Mouse (Mus musculus) Patski (cell line): ENCODE data around the gene Gm12248. TPM values are rescaled to one million over a fixed set of nuclear protein-coding genes. Genes with fewer than 3 reads are reported as not detected.

Experiments
- ATAC-seq: fragments of 100-300 bp; one replicate; pipeline ENCODE4 v1.8.0; 2021
- CTCF ChIA-PET: fragments of 350-600 bp; sonication (Branson Sonifier 250); formaldehyde crosslinking; loops from one replicate; lab custom pipeline; 2022; ENCODE audit warnings: inconsistent platforms; lab: Charles Lee
- POLR2A ChIA-PET: fragments of 350-600 bp; sonication (Branson Sonifier 250); formaldehyde crosslinking; loops from one replicate; lab custom pipeline; 2022; ENCODE audit warnings: antibody characterized with exemption, inconsistent platforms; lab: Charles Lee
- DNase-seq: peaks from one replicate; pipeline ENCODE4 v3.0.0-alpha.2; 2011; ENCODE audit warnings: low read depth, low spot score
- H3K27me3 ChIP-seq: fragments of 371-371 bp; one replicate; pipeline ENCODE4 v1.5.1; 2021
- CTCF ChIP-seq: fragments of 100-300 bp; IDR thresholded peaks from one replicate; pipeline ENCODE4 v1.5.1; 2021
- in situ Hi-C: fragments of 300-500 bp; cut with MboI; formaldehyde crosslinking; loops from 3 replicates; pipeline ENCODE4 v1.11.1; 2018; ENCODE audit warnings: low pct_unique_long_range_greater_than_20kb, mixed read lengths
- polyA plus RNA-seq: library from polyadenylated mRNA; unstranded; gene quantifications from one replicate; pipeline ENCODE4 v1.2.3, GENCODE M21; 2021

Gene Gm12248
- polyA plus RNA-seq, 1 experiment from 2014 or later = not detected

DNA sequence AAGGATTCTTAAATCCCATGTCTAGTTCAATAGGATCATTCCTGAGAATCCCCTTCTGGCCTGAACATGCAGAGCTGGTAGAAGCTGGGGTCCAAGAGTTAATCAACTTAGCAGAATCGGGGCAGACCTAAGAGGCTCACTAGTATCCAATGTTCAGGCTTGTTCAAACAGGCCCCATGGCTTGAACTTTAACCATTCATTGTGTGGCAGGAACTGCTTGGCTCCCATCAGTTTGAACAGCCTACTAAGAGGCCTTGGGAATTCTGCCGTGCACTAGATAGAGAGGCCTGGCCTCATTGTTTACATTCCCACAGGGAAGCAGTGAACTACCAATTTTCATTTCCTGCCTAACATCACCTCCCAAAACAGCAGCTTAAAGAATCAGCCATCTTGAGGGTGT lies 71.3 kb downstream of the Gm12248 start:
- ChIA-PET CTCF (no interaction called here), POLR2A (no interaction called here)
- no peak for ATAC-seq
- in situ Hi-C loops = no loop called here
- no peaks in the 10 kb centered on the region for H3K27me3 ChIP-seq
- TF ChIP-seq CTCF = no peak
- DNase-seq = no peak

DNA sequence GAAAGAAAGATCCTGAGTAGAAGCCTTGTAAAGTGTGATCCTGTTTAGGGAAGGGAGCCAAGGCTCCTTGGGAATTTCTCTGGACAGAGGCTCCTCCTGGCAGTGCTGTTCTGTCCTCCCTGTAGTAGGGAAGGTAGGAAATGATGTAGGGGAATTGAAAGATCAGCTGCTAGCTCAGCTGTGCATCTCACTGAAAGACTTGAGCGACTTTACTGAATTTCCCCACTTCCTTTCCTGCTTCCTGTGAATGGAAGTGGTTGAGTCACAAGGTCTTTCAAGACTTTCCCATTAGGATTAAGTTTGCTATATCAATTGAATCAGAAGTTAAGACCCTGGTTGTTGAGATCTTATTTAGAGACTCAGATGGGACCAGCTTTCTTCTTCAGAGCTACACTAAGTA lies 71.8 kb downstream of the Gm12248 start:
- in situ Hi-C loops = no loop called here
- DNase-seq (no peak), ATAC-seq (no peak)
- ChIA-PET CTCF (no interaction called here), POLR2A (interaction anchor here (1.0 kb wide), 1 partner anchor 12 kb away, joined by 3 read pairs; the partner anchor contains the start of gene Larp1)
- no peaks in the 10 kb centered on the region for H3K27me3 ChIP-seq
- no peak for TF ChIP-seq CTCF

DNA sequence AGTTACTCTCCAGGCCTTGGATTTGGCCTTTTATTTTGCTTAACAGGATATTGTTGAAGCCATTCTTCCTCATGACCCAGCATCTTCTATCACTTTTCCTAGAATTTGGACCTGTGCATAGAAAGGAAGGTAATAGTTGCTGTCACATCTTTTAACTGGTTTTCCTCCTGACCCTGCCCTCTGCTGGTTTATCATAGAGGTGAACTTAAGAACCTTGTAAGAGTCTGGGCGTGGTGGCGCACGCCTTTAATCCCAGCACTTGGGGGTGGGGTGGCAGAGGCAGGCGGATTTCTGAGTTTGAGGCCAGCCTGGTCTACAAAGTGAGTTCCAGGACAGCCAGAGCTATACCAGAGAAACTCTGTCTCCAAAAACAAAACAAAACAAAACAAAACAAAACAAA lies 74.2 kb downstream of the Gm12248 start:
- no peak for DNase-seq
- TF ChIP-seq CTCF = no peak
- POLR2A ChIA-PET = no interaction called here
- in situ Hi-C loops = no loop called here
- no peak for ATAC-seq
- CTCF ChIA-PET = interaction anchor here (1.8 to 2.0 kb wide), 2 partner anchors 9 to 31 kb away, joined by 4 to 6 read pairs; no protein-coding TSS in a partner anchor
- no peaks in the 10 kb centered on the region for H3K27me3 ChIP-seq

DNA sequence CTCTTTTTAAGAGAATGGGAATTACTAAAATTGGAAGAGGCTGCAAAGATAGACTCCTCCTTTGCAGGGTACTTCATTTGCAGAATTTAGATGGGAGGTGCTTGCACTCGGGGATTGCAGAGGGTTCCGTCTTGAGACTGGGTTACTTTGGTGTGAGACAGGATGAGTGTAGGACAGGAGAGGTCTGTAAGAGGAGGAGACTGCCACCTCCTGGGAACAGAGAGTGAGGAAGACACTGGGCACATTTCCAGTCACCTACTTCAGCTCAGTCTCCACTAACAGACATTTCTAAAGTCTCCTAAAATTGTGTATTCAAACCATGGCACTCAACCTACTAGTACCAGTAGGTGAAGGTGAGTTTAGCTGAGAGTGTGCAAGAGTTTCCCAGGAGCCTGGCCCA lies 74.6 kb downstream of the Gm12248 start:
- TF ChIP-seq CTCF = peak; percentile 38
- ATAC-seq = no peak
- DNase-seq = no peak
- ChIA-PET POLR2A (no interaction called here), CTCF (interaction anchor here (1.8 to 2.0 kb wide), 2 partner anchors 10 to 31 kb away, joined by 4 to 6 read pairs; no protein-coding TSS in a partner anchor)
- H3K27me3 ChIP-seq = no peaks in the 10 kb centered on the region
- in situ Hi-C loops = no loop called here

- no peak for TF ChIP-seq CTCF
- in situ Hi-C loops = no loop called here
- DNase-seq (no peak), ATAC-seq (no peak)
- no peaks in the 10 kb centered on the region for H3K27me3 ChIP-seq
- ChIA-PET CTCF (interaction anchor here (1.8 to 2.0 kb wide), 2 partner anchors 10 to 32 kb away, joined by 4 to 6 read pairs; no protein-coding TSS in a partner anchor), POLR2A (no interaction called here)
Measured at GRCm38 (mm10) chr11:58017422-58017821, 75.5 kb downstream of the Gm12248 start.

GRCm38 (mm10) chr11:58016371-58016770 lies 76.6 kb downstream of the Gm12248 start:
- DNase-seq (no peak), ATAC-seq (peak; percentile 10)
- no peaks in the 10 kb centered on the region for H3K27me3 ChIP-seq
- in situ Hi-C loops = no loop called here
- ChIA-PET CTCF (interaction anchor here (0.9 to 1.1 kb wide), 2 partner anchors 10 to 40 kb away, joined by 3 to 4 read pairs; no protein-coding TSS in a partner anchor), POLR2A (interaction anchor here (0.7 kb wide), 1 partner anchor 14 kb away, joined by 3 read pairs; no protein-coding TSS in a partner anchor)
- no peak for TF ChIP-seq CTCF

GRCm38 (mm10) chr11:58015339-58015738 lies 77.6 kb downstream of the Gm12248 start:
- ATAC-seq (no peak), DNase-seq (no peak)
- POLR2A ChIA-PET = interaction anchor here (0.6 to 1.2 kb wide), 2 partner anchors 80 to 105 kb away, joined by 3 to 4 read pairs; no protein-coding TSS in a partner anchor
- in situ Hi-C loops = no loop called here
- H3K27me3 ChIP-seq = no peaks in the 10 kb centered on the region
- CTCF ChIA-PET = interaction anchor here (1.3 to 2.1 kb wide), 2 partner anchors 9 to 19 kb away, joined by 3 to 9 read pairs; no protein-coding TSS in a partner anchor
- no peak for TF ChIP-seq CTCF

DNA sequence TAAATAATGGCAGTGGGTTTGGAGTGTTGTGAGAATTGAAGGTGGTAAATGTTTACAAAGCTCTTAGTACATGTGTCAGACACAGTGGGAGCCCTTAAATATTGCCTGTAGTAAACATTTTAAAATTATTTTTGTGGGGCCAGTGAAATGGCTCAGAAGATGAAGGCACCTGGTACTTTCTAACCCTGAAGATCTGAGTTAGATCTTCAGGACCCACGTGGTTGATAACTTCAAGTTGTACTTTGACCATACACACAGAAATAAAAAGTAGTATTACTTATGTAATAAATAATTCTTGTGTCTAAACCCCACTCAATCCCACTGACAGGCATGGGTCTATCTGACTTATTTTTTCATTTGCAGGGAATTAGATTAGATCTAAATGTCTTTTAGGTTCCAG lies 78.3 kb downstream of the Gm12248 start:
- CTCF ChIA-PET = interaction anchor here (0.8 to 2.1 kb wide), 4 partner anchors 9 to 38 kb away, joined by 3 to 9 read pairs (median 3); no protein-coding TSS in a partner anchor
- POLR2A ChIA-PET = interaction anchor here (1.2 kb wide), 1 partner anchor 81 kb away, joined by 3 read pairs; no protein-coding TSS in a partner anchor
- no peak for ATAC-seq
- no peak for DNase-seq
- H3K27me3 ChIP-seq = no peaks in the 10 kb centered on the region
- TF ChIP-seq CTCF = no peak
- in situ Hi-C loops = loop anchor here (5.0 kb wide), 1 partner anchor 88 kb away; the partner anchor contains the start of gene Cnot8

Other genes starting within 250 kb of the Gm12248 start
- 71.9 TPM for gene Larp1, start 84.1 kb downstream of the Gm12248 start, polyA plus RNA-seq
- gene Cnot8, start 11.0 kb upstream of the Gm12248 start, polyA plus RNA-seq = 61.6 TPM
- gene Gemin5, start 75.4 kb upstream of the Gm12248 start, polyA plus RNA-seq = 23.7 TPM
- gene Mrpl22, start 78.5 kb upstream of the Gm12248 start, polyA plus RNA-seq = 56.1 TPM
- gene Igtp, start 106.4 kb upstream of the Gm12248 start, polyA plus RNA-seq = 16.1 TPM
- gene Irgm2, start 106.5 kb upstream of the Gm12248 start, polyA plus RNA-seq = 8.3 TPM
- gene 4930438A08Rik, start 181.7 kb upstream of the Gm12248 start, polyA plus RNA-seq = not detected
- gene Zfp692, start 213.9 kb upstream of the Gm12248 start, polyA plus RNA-seq = 25.0 TPM
- gene Zfp672, start 237.2 kb upstream of the Gm12248 start, polyA plus RNA-seq = 23.1 TPM
- 55.4 TPM for gene Sh3bp5l, start 237.6 kb upstream of the Gm12248 start, polyA plus RNA-seq